In the genomic region with DNA sequence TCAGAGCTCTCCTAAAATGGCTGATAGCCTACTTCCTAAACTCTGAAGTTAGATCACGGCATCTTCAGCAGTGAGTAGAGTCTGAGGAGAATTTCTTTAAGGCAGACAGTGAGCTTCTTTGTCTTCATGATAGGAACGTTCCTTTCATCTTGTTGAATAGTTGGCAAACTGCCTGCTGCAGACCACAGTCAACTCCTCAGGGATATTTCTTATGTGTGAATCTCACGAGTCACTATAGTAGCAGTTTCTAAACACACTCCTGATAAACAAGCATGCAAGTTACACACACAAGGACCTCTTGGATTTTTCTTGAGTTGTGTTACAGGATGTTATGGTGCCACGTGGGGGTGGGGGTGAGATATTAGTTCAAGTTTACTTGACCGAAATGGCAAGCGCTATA, we compare ENCODE assay signal across 27 mouse cellular contexts.
DNase-seq lines count a peak whose midpoint lies in the region; ATAC-seq and TF ChIP-seq lines count a peak whose summit lies in the region.
"Had no signal": no experiment of that assay in that cellular context is flagged by ENCODE, and none has a peak within 500 bp of the region (broad histone marks: within the 10 kb centered on the region; RNA-seq: fewer than 3 reads in every experiment).

No protein-coding gene starts in this region.

- peak; percentile 48 for DNase-seq in embryonic facial prominence, embryonic 14.5 days (ENCODE audit: low spot score)
- DNase-seq in embryonic facial prominence, embryonic 10.5 days (ENCODE audit: low spot score) = no peak
- peak; percentile 44 for DNase-seq in lung, embryonic 14.5 days
- DNase-seq in lung, postnatal 14 days = no peak
- peak; percentile 54 for DNase-seq in 3T3-L1 (ENCODE audit: low read depth, low spot score)
- DNase-seq in brain, embryonic 14.5 days (ENCODE audit: low read depth) = peak; percentile 40
- DNase-seq: adrenal gland, adult 8-10 months; adrenal gland, postnatal 25 days; B cell, adult 2 months; cerebellum, adult 18-20 months; cerebellum, adult 9-10 months; cerebellum, postnatal 14 days; gastrocnemius, postnatal 25 days; heart, postnatal 10 days; heart, postnatal 36 days had no signal

- no peaks in the 10 kb centered on the region for H3K27me3 ChIP-seq in embryonic facial prominence, embryonic 14.5 days (replicated peaks; ENCODE audit: control insufficient read depth, insufficient read depth, low read length)
- no peaks in the 10 kb centered on the region for H3K27me3 ChIP-seq in embryonic facial prominence, embryonic 10.5 days (replicated peaks; ENCODE audit: low read depth, poor library complexity, severe bottlenecking)
- no peaks in the 10 kb centered on the region for H3K27me3 ChIP-seq in lung, embryonic 14.5 days (ENCODE audit: insufficient read depth, low read length)
- H3K27me3 ChIP-seq: CH12.LX; embryonic facial prominence, embryonic 12.5 days; forebrain, embryonic 12.5 days; forebrain, embryonic 15.5 days; heart, embryonic 15.5 days had no signal

- whole genome bisulfite sequencing in embryonic facial prominence, embryonic 14.5 days = 63% methylated on average over 6 of the region's 6 CpGs
- WGBS in embryonic facial prominence, embryonic 10.5 days = 79% methylated on average over 6 of the region's 6 CpGs
- WGBS in lung, embryonic 14.5 days = 53% methylated on average over 6 of the region's 6 CpGs

- no peaks in the 10 kb centered on the region for H3K9me3 ChIP-seq in embryonic facial prominence, embryonic 14.5 days (ENCODE audit: control insufficient read depth, low read length)
- no peaks in the 10 kb centered on the region for H3K9me3 ChIP-seq in embryonic facial prominence, embryonic 10.5 days
- H3K9me3 ChIP-seq in lung, embryonic 14.5 days (ENCODE audit: low read depth, low read length) = no peaks in the 10 kb centered on the region
- H3K9me3 ChIP-seq: embryonic facial prominence, embryonic 12.5 days; forebrain, embryonic 12.5 days; forebrain, embryonic 15.5 days; heart, embryonic 15.5 days; hindbrain, embryonic 10.5 days had no signal

- H3K4me1 ChIP-seq in embryonic facial prominence, embryonic 14.5 days (ENCODE audit: control insufficient read depth, insufficient read depth, low read length) = no peaks in the 10 kb centered on the region
- H3K4me1 ChIP-seq in embryonic facial prominence, embryonic 10.5 days = no peaks in the 10 kb centered on the region
- no peaks in the 10 kb centered on the region for H3K4me1 ChIP-seq in lung, embryonic 14.5 days (ENCODE audit: insufficient read depth)
- H3K4me1 ChIP-seq: embryonic facial prominence, embryonic 12.5 days; forebrain, embryonic 12.5 days; forebrain, embryonic 15.5 days; heart, embryonic 15.5 days; hindbrain, embryonic 10.5 days had no signal

- ATAC-seq in embryonic facial prominence, embryonic 14.5 days (ENCODE audit: low read depth) = no peak
- ATAC-seq in lung, embryonic 14.5 days (ENCODE audit: insufficient read depth) = no peak; the same call in 1 of the 2 replicates
- ATAC-seq in megakaryocyte-erythroid progenitor cell, adult 5-6 weeks (replicated peaks; ENCODE audit: low FRiP score, low TSS enrichment, poor library complexity, severe bottlenecking) = no peak
- ATAC-seq: activated CD4-positive, CD25-positive, alpha-beta regulatory T cell, adult 4 months; forebrain, embryonic 15.5 days had no signal

- TF ChIP-seq CTCF in lung, embryonic 14.5 days (IDR thresholded peaks at IDR 0.05; ENCODE audit: low read depth) = no peak
- TF ChIP-seq CTCF in brain, embryonic 14.5 days (IDR thresholded peaks at IDR 0.05; ENCODE audit: borderline replicate concordance, extremely low read depth, insufficient read depth, insufficient read length) = no peak

- no peaks in the 10 kb centered on the region for H3K36me3 ChIP-seq in embryonic facial prominence, embryonic 14.5 days (ENCODE audit: control insufficient read depth, insufficient read depth, low read length)
- H3K36me3 ChIP-seq in embryonic facial prominence, embryonic 10.5 days (replicated peaks) = no peaks in the 10 kb centered on the region
- H3K36me3 ChIP-seq in lung, embryonic 14.5 days (ENCODE audit: insufficient read depth) = no peaks in the 10 kb centered on the region
- H3K36me3 ChIP-seq: embryonic facial prominence, embryonic 12.5 days; forebrain, embryonic 12.5 days; forebrain, embryonic 15.5 days; G1E; heart, embryonic 15.5 days; hindbrain, embryonic 10.5 days had no signal

- H3K4me2 ChIP-seq in embryonic facial prominence, embryonic 14.5 days (ENCODE audit: low read depth, low read length) = no peak overlapping the region
- H3K4me2 ChIP-seq in lung, embryonic 14.5 days = no peak overlapping the region
- H3K4me2 ChIP-seq: embryonic facial prominence, embryonic 12.5 days; forebrain, embryonic 12.5 days; forebrain, embryonic 15.5 days; heart, embryonic 11.5 days; heart, embryonic 15.5 days; hindbrain, embryonic 14.5 days had no signal

- H3K4me3 ChIP-seq in embryonic facial prominence, embryonic 14.5 days (ENCODE audit: low read depth, low read length) = no peak overlapping the region
- no peak overlapping the region for H3K4me3 ChIP-seq in embryonic facial prominence, embryonic 10.5 days
- H3K4me3 ChIP-seq in lung, embryonic 14.5 days (ENCODE audit: low read depth, low read length) = no peak overlapping the region
- H3K4me3 ChIP-seq: embryonic facial prominence, embryonic 12.5 days; erythroblast, embryonic 14.5 days; forebrain, embryonic 12.5 days; forebrain, embryonic 15.5 days; heart, embryonic 15.5 days; hindbrain, embryonic 10.5 days had no signal

- H3K9ac ChIP-seq in embryonic facial prominence, embryonic 14.5 days (ENCODE audit: low read depth, low read length) = no peak overlapping the region
- H3K9ac ChIP-seq in lung, embryonic 14.5 days = no peak overlapping the region
- H3K9ac ChIP-seq: embryonic facial prominence, embryonic 12.5 days; forebrain, embryonic 12.5 days; forebrain, embryonic 15.5 days; heart, embryonic 15.5 days; hindbrain, embryonic 14.5 days had no signal

- no peak overlapping the region for H3K27ac ChIP-seq in embryonic facial prominence, embryonic 14.5 days (replicated peaks; ENCODE audit: low read depth, low read length)
- no peak overlapping the region for H3K27ac ChIP-seq in embryonic facial prominence, embryonic 10.5 days (replicated peaks)
- no peak overlapping the region for H3K27ac ChIP-seq in lung, embryonic 14.5 days (ENCODE audit: low read depth)
- H3K27ac ChIP-seq: embryonic facial prominence, embryonic 12.5 days; forebrain, embryonic 12.5 days; forebrain, embryonic 15.5 days; heart, embryonic 15.5 days; hindbrain, embryonic 10.5 days; hindbrain, embryonic 14.5 days had no signal

- no peak for TF ChIP-seq POLR2A in brain, embryonic 14.5 days (IDR thresholded peaks at IDR 0.05; ENCODE audit: borderline replicate concordance, extremely low read depth, insufficient read depth, insufficient read length, poor library complexity, severe bottlenecking)

Comparison
In these comparisons a context has a peak if more than half of its experiments do, and no peak if none do; other contexts are left out.
1. DNase-seq: peak in embryonic facial prominence, embryonic 14.5 days (single experiment), lung, embryonic 14.5 days (single experiment), 3T3-L1 (single experiment) and brain, embryonic 14.5 days (single experiment); none in embryonic facial prominence, embryonic 10.5 days (single experiment) and lung, postnatal 14 days (single experiment).